Comparison of ENCODE assay signal across 13 mouse cellular contexts in the genomic region with DNA sequence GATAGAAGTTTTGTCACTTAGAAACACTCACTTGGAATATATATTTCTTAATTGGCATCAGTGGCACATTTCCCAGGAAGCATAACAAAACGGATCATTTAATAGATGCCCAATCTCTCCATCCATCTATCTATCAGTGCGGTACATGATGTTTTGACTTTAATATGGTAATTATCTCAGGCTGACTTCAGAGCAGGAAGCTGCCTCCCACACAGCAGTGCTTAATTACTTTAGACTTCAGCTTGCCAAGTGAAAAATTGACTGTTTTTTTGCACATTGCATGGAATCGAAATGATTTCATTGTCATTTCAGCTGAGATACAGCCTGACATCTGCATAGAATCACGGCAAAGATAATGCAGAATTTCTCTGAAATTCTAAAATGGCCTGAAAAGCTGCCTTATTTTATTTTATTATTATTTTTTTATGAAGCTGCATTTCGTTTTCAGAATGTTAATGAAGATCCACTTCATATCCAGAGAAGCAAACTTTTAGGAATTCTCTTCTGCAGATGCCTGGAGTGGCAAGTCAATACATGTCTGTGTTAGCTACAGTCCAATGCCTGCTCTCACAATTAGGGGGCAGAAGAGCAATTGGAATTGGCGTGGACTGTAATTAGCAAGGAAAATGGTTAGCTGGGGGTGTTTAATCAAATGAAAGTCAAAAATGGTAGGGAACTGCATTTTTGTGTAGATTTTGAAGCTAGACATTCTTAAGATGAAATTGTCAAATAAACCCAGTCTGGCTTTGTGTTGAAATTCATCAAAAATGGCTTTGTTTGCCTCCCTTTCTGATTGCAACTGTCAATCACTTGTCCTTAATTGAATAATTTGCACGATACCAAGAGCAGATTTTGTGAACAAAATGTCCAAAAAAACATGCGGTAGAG.
A peak's percentile ranks its signal among the peaks of the same experiment; 100 is the strongest.
DNase-seq lines count a peak whose midpoint lies in the region; ATAC-seq and TF ChIP-seq lines count a peak whose summit lies in the region.
"Had no signal": no experiment of that assay in that cellular context is flagged by ENCODE, and none has a peak within 500 bp of the region (broad histone marks: within the 10 kb centered on the region; RNA-seq: fewer than 3 reads in every experiment).

No protein-coding gene starts in this region.

- WGBS in forebrain, embryonic 12.5 days = 51% methylated on average over 8 of the region's 8 CpGs
- 72% methylated on average over 8 of the region's 8 CpGs for WGBS in forebrain, embryonic 10.5 days
- 47% methylated on average over 8 of the region's 8 CpGs for WGBS in neural tube, embryonic 14.5 days

- H3K27me3 ChIP-seq in forebrain, embryonic 12.5 days = 0 out of 2 replicates have a peak, but pooled peaks cover 7% of the 10 kb centered on the region
- no peaks in the 10 kb centered on the region; the same call in 1 of the 2 replicates for H3K27me3 ChIP-seq in forebrain, embryonic 10.5 days (ENCODE audit: poor library complexity, severe bottlenecking)
- H3K27me3 ChIP-seq in neural tube, embryonic 14.5 days (ENCODE audit: control insufficient read depth, insufficient read depth, low read length) = no peaks in the 10 kb centered on the region
- H3K27me3 ChIP-seq: megakaryocyte, embryonic 14.5 days had no signal

- no peak for TF ChIP-seq POLR2A in brain, embryonic 14.5 days (IDR thresholded peaks at IDR 0.05; ENCODE audit: borderline replicate concordance, extremely low read depth, insufficient read depth, insufficient read length, poor library complexity, severe bottlenecking)

- TF ChIP-seq CTCF in brain, embryonic 14.5 days (IDR thresholded peaks at IDR 0.05; ENCODE audit: borderline replicate concordance, extremely low read depth, insufficient read depth, insufficient read length) = peak; percentile 51; the same call in 1 of the 2 replicates

- intact Hi-C loops in left cerebral cortex, postnatal 4 days (cut with DNase I) = no loop called here

- no peak for DNase-seq in forebrain, embryonic 10.5 days (ENCODE audit: extremely low spot score, low spot score)
- peak; percentile 29 for DNase-seq in layer of hippocampus, adult 9-11 months
- DNase-seq in layer of hippocampus, postnatal 10 days (ENCODE audit: low spot score in 2 of 2) = no peak
- peak; percentile 87 for DNase-seq in brain, embryonic 14.5 days (ENCODE audit: low read depth)
- no peak for DNase-seq in left cerebral cortex, postnatal 4 days
- DNase-seq in urinary bladder, postnatal 10 days (ENCODE audit: low spot score) = no peak
- DNase-seq: thymus, postnatal 25 days had no signal

- ATAC-seq in forebrain, embryonic 12.5 days (ENCODE audit: low FRiP score) = 0 out of 2 replicates have a peak, but pooled peaks have one; percentile 37
- no peak for ATAC-seq in neural tube, embryonic 14.5 days (ENCODE audit: low read depth)
- ATAC-seq: intestine, embryonic 16.5 days had no signal

- H3K4me1 ChIP-seq in forebrain, embryonic 12.5 days = peaks cover 10% of the 10 kb centered on the region; the same call in 1 of the 2 replicates
- H3K4me1 ChIP-seq in forebrain, embryonic 10.5 days = peaks cover 16% of the 10 kb centered on the region
- peaks cover 10% of the 10 kb centered on the region; the same call in 1 of the 2 replicates for H3K4me1 ChIP-seq in neural tube, embryonic 14.5 days (ENCODE audit: control insufficient read depth, insufficient read depth, low read length)
- H3K4me1 ChIP-seq: heart, embryonic 10.5 days; megakaryocyte, embryonic 14.5 days had no signal

- no peak overlapping the region for H3K4me2 ChIP-seq in forebrain, embryonic 12.5 days
- no peak overlapping the region for H3K4me2 ChIP-seq in neural tube, embryonic 14.5 days (ENCODE audit: low read depth, low read length)
- H3K4me2 ChIP-seq: liver, embryonic 11.5 days had no signal

- no peak overlapping the region for H3K9ac ChIP-seq in forebrain, embryonic 12.5 days
- no peak overlapping the region for H3K9ac ChIP-seq in neural tube, embryonic 14.5 days (replicated peaks; ENCODE audit: low read depth, low read length)

- H3K9me3 ChIP-seq in forebrain, embryonic 12.5 days = no peaks in the 10 kb centered on the region
- H3K9me3 ChIP-seq in forebrain, embryonic 10.5 days = no peaks in the 10 kb centered on the region
- no peaks in the 10 kb centered on the region for H3K9me3 ChIP-seq in neural tube, embryonic 14.5 days (ENCODE audit: control insufficient read depth, low read length)
- H3K9me3 ChIP-seq: heart, embryonic 10.5 days had no signal

- no peak overlapping the region for H3K27ac ChIP-seq in forebrain, embryonic 12.5 days
- H3K27ac ChIP-seq in forebrain, embryonic 10.5 days = no peak overlapping the region
- H3K27ac ChIP-seq in neural tube, embryonic 14.5 days (ENCODE audit: low read depth, low read length) = peak overlapping the region; percentile 48; the same call in 1 of the 2 replicates
- H3K27ac ChIP-seq: heart, embryonic 10.5 days had no signal

- H3K4me3 ChIP-seq in forebrain, embryonic 12.5 days (replicated peaks) = no peak overlapping the region
- no peak overlapping the region for H3K4me3 ChIP-seq in forebrain, embryonic 10.5 days
- H3K4me3 ChIP-seq in neural tube, embryonic 14.5 days (ENCODE audit: low read depth, low read length) = no peak overlapping the region
- H3K4me3 ChIP-seq: heart, embryonic 10.5 days; megakaryocyte, embryonic 14.5 days had no signal

- no peaks in the 10 kb centered on the region for H3K36me3 ChIP-seq in forebrain, embryonic 12.5 days (replicated peaks)
- H3K36me3 ChIP-seq in forebrain, embryonic 10.5 days (replicated peaks) = no peaks in the 10 kb centered on the region
- H3K36me3 ChIP-seq in neural tube, embryonic 14.5 days (ENCODE audit: control insufficient read depth, insufficient read depth, low read length) = no peaks in the 10 kb centered on the region
- H3K36me3 ChIP-seq: heart, embryonic 10.5 days had no signal

Comparison
In these comparisons a context has a peak if more than half of its experiments do, and no peak if none do; other contexts are left out.
1. DNase-seq: peak in layer of hippocampus, adult 9-11 months (single experiment) and brain, embryonic 14.5 days (single experiment); none in forebrain, embryonic 10.5 days (single experiment), layer of hippocampus, postnatal 10 days (0 of 2), left cerebral cortex, postnatal 4 days (single experiment) and urinary bladder, postnatal 10 days (single experiment).